Mouse (Mus musculus): ENCODE data around the gene Adcy9.

DNA sequence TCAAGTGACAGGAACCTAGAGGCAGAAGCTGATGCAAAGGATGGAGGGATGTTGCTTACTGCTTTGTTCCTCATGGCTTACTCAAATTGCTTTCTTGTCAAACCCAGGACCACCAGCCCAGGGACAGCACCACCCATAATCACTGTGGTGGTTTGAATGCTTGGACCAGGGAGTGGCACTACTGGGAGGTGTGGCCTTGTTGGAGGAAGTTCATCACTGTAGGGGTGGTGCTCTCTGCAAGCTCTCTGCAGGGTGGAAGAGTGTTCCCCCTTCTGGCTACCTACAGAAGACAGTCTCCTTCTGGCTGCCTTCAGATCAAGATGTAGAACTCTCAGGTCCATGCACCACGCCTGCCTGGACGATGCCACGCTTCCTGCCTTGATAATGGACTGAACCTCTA lies 148.0 kb downstream of the Adcy9 start:
- TF ChIP-seq CTCF (IDR thresholded peaks at IDR 0.05; ENCODE audit: low read depth, low read length) (no peak), POLR2A (IDR thresholded peaks at IDR 0.05; ENCODE audit: extremely low read depth, insufficient read depth, low read length) (no peak)
